Mouse (Mus musculus): Measurements from ENCODE around the gene Alx3.
A peak's percentile ranks its signal among the peaks of the same experiment; 100 is the strongest.

Alx3 gene

DNA sequence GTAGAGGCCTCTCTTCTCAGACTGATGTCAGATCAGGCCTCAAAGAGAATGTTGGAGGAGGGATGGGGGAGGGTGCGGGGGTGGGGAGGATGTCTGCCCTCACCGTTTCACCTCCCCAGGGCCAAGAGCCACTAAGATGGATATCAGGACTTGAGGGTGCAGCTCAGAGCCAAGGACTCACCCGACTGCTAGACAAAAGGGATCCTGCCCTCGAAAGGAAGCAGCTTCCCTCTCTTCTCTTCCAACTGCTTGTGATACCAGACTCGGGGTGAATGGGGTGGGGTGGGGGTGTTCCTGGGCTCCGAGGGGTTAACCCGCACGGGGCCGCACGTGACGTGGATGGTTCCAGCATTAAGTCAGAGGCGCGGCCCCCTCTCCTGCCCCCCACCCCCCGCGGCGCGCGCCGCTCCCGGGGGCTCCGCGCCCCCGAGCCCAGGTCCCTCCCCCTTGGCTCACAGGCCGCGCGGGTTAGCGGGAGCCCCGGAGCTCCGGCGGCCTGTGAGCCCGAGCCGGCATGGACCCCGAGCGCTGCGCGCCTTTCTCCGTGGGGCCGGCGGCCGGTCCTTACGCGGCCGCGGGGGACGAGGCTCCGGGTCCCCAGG, at the start of gene Alx3:
Alx3 (plus strand) TSS at position 370 of the 602 bp plus-strand sequence.
- DNase-seq (ENCODE audit: low read depth, low spot score): no peak

DNA sequence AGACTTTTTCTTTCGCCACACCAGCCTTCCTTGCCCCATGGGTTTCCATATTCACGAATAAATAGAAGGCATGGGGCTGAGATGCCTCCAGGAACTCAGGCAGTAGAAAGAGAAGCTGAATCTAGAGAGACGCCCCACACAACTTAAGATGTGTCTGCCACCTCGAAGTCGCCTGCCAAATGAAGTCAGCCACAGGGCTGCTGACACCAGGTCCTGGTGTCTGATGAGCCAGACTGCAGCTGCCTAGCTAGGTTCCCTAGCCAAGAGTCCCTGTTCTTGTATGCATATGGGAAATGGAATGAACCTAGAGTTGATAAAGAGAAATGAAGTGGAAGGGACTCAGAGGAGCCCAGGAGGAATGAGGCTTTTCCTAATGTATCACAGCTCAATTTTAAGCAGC, 49.6 kb upstream of the Alx3 start:
- DNase-seq (ENCODE audit: low read depth, low spot score): no peak

DNA sequence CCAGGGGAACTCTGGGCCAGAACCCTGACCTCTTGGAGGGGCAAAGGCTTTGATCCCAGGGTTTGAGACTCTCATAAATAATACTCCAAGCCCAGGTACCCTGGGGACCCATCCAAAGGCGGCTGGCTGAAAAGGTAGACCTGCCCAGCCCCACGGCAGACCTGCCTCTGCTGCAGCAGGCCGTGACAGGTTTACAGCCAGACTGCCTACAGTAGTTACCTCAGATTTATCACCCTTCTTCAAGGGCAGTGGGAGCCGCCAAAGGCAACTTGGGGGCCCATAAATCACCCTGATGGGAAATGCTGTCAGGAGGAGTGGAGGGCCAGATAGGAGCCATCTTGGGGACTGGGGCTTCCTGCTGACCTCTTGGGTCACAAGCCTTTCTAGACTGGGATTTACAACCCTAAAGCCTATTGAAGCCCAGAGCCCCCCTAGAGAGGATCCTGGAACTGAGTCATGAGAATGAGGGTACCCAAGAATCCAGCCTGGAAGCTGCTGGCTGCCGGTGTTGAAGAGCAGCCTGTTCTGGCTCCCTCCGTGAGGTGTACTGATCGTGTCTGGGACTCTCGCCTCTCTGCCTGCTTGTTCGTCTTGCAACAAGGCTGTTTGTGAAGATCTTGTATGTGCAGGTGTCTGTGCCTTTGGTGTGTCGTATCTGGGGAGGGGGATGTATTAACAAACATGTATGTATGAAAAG, 49.0 kb upstream of the Alx3 start:
- DNase-seq (ENCODE audit: low read depth, low spot score): no peak

DNA sequence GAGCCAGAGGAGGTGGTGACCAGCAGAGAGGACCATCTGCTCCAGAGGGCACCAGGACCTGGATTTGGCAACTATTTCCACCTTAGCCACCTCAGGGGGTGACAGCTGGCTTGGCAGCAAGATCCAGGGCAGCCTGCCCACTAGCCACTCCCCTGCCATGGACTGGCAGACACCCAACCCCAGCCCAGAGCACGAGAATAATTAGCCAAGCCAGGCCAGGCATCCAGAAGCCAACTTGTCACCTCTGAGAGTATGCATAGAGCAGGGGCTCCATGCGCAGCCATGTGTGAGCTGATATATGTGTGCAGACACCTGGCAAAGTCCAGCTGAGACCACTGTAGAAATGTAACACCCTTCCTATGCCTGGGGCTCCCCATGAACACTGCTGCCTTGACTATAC, 47.9 kb upstream of the Alx3 start:
- no peak for DNase-seq (ENCODE audit: low read depth, low spot score)

DNA sequence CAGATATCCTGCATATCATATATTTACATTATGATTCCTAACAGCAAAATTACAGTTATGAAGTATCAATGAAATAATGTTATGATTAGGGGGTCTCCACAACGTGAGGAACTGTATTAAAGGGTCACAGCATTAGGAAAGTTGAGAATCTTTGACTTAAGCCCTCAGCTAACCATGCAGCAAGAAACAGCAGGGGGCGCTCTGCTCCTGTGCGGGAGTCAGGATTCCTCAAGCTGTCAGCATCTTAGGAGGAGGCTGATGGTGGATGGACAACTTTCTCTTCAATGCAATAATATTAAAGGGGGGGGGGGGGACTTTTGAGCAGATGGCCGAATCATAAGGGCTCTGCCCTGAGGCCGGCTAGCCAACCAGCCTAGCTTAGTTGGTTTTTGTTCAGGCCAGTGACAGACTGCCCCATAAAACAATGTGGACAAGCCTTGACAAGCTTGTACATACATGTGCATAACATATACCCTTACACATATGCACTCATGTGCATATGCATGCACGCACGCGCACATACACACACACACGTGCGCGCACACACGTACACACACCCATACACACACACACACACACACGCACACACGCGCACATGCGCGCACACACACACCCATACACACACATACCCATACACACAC, 44.3 kb upstream of the Alx3 start:
- peak; percentile 22 for DNase-seq (ENCODE audit: low read depth, low spot score)

DNA sequence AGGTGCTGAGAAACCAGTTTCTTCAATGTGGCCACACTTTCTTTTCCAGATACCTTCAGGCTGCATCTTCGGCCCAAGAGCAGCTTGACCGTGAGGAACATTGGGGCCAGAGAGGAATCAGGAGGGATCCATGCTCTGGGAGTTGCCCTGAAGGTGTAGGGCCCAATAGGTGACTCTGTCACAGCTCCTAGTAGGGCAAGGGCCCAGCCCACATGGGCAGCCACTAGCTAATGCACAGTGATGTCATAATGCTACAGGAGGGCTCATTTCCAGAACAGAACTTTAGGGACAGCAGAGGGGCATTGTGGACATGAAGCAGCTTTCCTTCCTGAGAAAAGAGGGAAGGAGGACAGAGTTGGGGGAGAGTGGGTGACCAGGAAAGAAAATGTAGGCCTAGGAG, 40.0 kb upstream of the Alx3 start, which contains the start of gene Ubl4b:
Ubl4b (minus strand) TSS at position 232 of the 400 bp plus-strand sequence.
- no peak for DNase-seq (ENCODE audit: low read depth, low spot score)

DNA sequence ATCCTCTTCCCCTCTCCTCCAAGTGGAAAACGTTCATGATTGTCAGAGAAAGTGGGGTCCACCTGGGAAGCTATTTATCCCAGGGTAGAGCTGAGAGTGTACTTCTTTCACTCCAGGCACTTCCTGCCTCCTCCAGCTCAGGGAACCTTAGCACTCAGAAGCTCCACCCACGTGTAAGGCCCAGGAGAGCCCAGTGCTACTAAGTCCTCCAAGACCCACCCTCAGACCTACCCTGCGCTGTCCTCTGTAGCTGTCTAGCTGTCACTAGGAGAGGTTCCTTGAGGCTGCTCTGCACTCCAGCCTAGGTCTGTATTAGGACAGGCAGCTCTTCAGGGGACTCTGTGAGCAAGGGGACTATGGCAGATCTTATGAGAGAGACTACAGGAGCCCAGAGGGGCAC, 36.1 kb upstream of the Alx3 start:
- DNase-seq (ENCODE audit: low read depth, low spot score): no peak

DNA sequence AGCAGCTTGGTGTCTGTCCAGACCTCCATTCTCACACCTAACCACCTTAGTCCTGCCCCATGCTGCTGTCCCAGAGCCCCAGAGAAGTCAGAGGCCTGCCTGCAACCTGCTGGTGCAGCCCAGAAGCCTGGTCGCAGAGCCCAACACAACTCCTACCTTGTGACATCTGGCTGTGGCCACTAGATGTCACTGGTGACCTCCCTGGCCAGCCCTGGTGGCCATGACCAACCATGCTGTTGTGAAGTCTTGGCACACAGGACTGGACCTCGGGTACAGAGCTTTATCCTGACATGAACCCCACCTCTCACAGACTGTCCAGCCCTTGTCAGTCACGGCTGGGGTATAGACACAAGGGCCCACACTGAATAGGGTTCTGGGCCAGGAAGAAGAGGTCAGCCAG, 35.6 kb upstream of the Alx3 start:
- peak; percentile 74 for DNase-seq (ENCODE audit: low read depth, low spot score)

DNA sequence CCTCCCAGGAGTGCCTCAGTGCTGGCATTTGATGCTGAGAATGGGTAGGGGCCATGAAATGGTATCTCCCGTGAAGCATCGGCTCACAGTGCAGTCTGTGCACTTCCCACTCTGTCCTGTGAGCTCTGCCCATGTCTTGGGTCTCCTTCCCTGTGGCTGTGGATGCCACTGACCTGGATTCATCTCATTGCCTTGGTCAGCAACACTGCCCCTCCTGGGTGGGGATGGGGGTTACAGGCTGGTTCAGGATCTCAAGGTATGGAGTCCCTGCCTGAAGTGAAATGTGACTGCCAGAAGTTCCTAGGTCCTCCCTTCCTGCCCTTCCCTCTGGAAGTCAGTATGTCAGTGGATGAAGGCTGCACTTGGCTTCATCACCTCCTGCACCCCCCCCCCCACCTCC, 32.7 kb upstream of the Alx3 start:
- no peak for DNase-seq (ENCODE audit: low read depth, low spot score)

DNA sequence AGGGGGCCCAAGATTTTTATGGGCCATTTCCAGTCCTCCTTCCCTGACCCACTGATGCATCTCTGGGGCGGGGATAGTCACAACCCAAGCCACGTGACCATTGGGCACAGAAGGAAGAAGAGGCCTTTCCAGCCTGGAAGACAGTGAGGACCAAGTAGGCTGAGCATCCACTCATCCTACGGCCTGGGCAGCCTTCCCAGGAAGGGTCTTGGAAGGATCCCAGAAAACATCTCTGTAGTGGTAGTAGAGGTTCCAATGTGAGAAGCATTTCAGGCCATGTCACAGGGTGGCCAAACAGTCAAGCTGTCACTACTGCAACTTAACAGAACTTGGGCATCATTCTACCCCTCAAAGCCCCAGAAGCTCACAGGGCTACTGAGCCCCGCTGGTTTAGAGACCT, 32.2 kb upstream of the Alx3 start:
- no peak for DNase-seq (ENCODE audit: low read depth, low spot score)

DNA sequence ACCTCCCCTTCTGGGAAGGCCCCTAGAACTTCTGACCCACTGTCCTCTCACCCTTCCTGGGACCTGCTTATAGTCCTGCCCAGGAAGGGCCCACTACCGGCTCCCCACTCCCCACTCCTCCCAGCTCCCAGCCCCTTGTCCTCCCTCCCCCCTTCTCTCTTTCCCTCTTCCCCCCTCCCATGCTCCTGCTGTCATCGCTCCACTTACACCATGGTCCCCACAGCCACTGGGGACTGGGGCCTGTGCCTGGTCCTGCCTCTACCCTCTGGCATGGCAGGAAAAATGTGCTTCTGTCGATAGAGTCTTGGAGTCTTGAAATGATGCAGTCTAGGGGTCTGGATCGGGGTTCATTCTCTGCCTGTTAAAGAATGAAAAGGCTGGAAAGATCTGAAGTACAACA, 31.0 kb upstream of the Alx3 start:
- DNase-seq (ENCODE audit: low read depth, low spot score): no peak

DNA sequence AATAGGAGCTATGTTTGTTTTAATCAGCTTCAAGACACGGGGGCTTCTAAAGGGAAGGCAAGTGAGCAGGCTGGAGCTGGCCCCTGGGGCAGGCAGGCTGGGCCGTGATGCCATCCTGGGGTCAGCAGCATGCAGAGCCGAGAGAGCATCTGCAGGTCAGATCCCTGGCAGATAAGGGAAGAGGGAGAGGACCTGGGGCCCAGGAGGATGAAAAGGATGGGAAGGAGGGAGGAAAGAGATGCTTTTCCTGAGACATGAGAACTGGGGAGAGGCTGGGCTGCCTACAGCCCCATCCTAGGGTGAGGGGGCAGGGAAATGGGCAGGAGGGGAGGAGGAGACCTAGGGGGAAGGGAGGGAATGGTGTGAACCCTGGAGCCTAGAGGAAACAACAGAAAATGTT, 29.5 kb upstream of the Alx3 start:
- DNase-seq (ENCODE audit: low read depth, low spot score): no peak

DNA sequence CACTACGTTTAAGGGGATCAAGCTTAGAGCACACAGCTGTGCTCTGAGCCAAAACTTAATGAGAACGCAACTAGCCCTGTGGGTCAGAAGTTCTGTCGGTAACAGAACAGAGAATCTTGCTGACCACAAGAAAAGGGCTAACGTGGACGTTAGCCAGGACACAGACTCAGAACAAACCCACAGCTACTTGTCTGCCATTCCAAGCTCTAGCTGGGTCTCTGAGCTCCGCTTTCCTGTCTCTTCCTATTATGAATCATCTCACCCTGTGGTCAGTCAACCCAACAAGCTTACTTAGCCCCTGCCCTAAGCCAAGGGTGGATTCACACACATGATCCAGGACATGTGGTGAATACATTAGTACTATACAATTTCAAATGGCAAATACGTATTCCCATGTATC, 27.1 kb upstream of the Alx3 start:
- no peak for DNase-seq (ENCODE audit: low read depth, low spot score)

DNA sequence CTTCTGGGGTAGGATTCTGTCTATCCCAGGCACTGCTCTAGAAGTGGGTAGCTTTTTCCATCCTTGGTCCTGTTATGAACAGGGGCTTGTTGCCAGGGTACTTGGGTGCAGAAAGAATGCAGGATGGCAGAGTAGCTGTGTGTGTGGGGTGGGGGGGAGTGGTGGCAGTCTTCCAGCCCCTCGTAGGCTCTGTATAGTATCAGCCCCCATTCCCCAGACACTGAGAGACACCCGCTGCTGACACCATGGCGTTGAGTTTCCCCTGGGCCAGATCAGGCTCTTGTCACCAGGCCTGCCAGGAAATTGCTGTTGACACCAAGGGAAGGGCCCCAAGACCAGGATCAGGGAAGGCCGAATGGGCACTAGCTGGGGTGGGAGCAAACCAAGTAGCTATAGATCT, 26.1 kb upstream of the Alx3 start:
- no peak for DNase-seq (ENCODE audit: low read depth, low spot score)

DNA sequence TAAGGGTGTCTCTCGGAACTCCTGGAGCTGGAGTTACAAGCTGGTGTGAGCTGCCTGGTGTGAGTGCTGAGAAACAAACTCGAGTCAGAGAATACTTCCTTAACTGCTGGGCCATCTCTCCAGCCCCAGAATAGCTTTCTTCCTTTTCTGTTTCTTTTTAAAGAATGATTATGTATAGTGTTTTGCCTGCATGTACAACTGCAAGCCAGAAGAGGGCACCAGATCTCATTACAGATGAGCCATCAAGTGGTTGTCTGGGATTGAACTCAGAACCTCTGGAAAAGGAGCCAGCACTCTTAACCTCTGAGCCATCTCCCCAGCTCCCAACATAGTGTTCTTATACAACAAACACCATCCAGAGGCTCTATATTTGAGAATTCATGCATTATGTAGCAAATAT, 23.6 kb upstream of the Alx3 start:
- DNase-seq (ENCODE audit: low read depth, low spot score): no peak

DNA sequence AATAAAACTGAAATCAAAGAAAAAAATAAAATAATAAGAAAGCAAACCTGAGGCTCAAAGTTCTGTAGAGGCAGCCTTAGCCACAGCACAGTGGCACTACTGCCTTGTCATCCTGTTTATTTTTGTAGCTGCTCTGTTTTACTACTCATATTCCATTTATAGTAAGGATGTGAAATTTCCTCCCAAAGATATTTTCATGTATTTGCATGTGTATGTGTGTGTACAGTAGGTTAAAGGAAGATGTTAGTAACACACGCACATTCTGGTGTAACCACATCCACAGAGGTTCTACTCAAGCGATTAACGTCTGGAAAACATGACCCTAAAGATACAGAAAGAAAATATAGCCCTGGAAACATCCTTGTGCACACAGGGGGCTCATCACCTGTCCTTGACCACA, 18.0 kb upstream of the Alx3 start:
- no peak for DNase-seq (ENCODE audit: low read depth, low spot score)

DNA sequence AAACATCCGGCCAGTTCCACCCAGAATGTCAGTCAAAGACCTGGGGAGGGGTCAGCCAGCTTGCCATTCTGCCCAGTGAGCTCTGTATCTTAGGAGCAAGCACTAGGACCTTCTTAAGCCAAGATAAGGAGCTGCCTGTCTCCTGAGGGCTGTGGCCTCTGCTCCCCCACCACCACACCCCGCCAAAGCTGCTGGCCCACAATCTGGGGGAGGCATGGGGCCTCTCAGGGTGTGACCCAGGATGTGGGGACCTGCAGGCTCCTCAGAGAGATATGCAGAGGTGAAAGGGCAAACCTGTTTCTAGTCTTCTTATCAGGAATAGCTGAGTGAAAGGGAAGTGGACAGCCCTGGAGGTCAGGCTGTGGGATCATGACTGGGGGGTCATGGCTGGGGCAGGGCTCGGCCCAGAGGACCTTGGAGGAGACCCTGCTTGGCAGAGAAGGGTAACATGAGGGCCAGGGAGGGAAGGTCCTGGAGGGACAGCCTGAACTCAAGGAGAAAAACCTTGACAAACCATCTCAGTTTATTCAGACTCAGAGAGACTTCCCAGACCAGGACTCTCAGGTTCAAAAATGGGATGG, 16.9 kb upstream of the Alx3 start:
- DNase-seq (ENCODE audit: low read depth, low spot score): no peak

DNA sequence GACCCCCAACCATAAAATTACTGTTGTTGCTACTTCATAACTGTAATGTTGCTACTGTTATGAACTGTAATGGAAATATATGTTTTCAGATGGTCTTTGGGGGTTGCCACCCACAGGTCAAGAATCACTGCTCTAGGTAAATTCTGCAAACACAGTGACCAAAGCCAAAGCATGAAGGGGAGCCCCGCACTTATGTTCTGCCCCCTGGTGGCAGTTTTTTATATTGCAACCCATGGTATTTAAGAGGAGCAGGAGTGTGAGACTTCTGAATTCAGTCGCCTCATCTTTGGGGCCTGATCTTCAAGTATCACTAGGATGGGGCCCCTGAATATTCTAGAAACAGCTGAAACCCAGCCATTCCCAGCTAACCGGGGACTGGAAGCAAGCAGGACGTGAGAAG, 15.4 kb upstream of the Alx3 start:
- peak; percentile 43 for DNase-seq (ENCODE audit: low read depth, low spot score)

DNA sequence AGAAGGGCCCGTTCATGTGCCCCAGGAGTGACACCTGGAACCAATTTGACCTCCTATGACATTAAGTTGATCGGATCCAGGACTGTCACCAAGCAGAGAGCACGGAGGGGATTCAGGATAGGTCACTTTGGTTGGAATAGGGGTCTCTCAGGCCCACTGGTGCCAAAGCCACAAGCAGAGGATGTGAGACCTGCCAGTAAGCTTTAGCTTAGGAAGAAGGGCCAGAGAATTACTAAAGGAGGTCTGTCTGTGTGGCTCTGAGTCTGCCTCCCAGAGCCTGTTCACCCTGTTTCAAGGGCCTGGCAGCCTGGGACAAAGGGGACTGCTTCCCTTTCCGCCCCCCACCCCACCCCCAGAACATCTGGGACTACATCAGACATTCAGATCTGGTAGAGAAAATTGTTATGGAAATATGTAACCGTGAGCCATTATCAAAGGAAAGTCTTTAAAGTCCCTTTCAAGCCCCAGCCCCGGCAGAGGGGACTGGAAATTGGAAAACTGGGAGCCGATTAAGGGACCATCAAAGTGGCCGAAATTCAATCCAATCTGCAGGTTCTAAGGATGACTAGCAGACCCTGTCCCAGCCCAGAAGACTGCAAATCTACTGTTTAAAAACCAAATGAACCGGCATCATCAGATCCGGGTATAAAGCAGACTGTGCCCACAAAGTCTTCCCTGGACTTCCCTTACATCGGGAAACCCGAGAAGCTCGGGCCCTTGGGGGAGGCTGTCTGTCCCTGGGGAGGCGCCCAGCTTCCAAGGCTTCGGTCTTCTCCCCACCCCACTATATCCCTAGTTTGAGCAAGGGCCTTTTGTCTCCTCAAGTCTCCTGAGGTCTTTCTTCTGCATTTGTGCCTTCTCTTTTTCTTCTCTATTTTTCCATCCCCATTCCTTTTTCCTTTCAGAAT, 13.5 kb upstream of the Alx3 start:
- no peak for DNase-seq (ENCODE audit: low read depth, low spot score)

DNA sequence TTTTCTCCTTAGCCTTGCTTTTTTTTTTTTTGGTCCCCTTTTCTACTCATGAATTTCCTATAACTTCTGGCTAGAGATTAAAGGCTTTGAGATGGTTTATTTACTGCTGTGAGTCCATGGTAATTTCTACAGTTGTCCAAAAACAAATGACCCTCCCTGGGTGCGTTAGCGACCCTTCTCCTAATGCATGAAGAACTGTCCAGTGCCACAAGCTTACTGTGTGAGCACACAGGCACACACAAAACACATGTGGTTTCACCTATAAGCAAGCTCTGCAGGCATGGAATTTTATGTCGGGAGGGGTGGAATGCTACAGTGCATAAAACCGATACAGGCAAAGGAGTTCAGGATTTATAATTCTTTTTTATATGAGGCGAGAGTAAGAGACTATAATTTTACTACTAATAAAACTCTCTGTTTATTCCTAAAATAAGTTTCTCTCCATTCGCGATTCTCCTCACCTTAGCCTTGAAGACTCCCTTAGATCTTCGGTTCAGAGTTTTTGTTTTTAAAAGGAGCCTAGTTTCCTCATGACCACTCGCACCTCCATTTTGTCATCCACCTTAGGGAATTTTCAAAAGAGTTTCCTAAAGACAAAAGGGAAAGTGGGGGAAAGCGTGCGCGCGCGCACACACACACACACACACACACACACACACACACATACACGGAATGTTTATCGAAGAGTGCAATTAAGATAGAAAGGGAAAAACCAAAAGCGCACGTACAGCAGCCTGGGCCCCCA, 12.5 kb upstream of the Alx3 start:
- DNase-seq (ENCODE audit: low read depth, low spot score): no peak

Measured in skeletal muscle tissue, adult 2 months (tissue).